Mouse (Mus musculus): ENCODE data around the gene Pde1c. TPM values are rescaled to one million over a fixed set of nuclear protein-coding genes. Genes with fewer than 3 reads are reported as not detected.
A peak's percentile ranks its signal among the peaks of the same experiment; 100 is the strongest.
"Not testable (repeated sequence)": the region's sequence is repeated elsewhere in the genome, so short reads cannot be mapped to it uniquely, and the experiment has no call there.

Gene Pde1c
- 2.7 and 4.8 TPM in 2 replicates for polyA plus RNA-seq (2014; fragmentation: Nextera tagmentation; extraction: Ambion mirVana)

DNA sequence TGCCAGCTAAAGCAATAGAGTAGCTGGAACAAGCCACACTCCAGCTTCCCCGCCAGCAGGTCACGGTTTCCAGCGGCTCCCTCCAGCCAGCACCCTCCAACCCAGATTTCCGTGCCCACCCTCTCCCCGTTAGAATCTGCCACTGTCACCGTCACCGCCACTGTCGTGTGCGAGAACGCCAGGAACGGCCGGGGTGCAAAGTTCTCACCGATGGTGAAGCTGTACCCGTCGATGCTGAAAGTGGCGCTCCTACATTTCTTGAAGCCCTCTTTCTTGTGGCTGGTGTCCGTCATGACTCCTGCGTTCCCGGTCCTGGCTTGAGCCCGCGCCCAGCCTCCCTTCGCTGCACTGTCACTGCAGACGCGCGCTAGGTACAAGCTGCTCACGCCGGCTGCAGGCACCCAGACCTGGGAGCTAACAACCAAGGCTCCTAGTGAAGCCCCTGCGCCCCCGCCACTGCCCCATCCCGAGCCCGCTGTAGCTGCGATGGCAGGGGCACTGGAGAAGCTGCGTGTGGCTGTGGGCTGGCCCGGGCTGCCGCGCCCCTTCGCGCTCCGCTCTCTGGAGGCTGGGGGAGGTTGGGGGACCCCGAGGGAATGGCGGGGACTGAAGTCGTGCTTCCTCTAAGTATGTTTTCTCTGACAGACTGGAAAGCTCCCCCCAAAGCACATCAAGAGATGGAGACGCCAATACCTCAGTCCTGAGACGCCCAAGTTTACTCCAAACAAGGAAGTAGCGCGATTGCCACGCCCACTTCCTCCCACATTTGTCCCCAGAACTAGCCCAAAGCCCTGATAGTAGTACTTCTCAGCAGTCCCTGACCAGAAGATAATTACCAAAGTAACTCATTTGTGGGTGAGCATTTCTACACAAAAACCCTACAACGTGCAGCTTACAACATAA is at the start of gene Pde1c:
Gene Pde1c, minus strand, starts transcription at position 634 of the 903 bp plus-strand sequence.
- H3K4me1 ChIP-seq (ENCODE audit: control insufficient read depth, insufficient read depth, low read length), result no peaks in the 10 kb centered on the region
- no peaks in the 10 kb centered on the region for H3K36me3 ChIP-seq (replicated peaks; ENCODE audit: control insufficient read depth, insufficient read depth, low read depth, low read length)
- under 1% methylated on average over 46 of the region's 48 CpGs for WGBS
- DNase-seq (ENCODE audit: low spot score) (peak; percentile 72), ATAC-seq (replicated peaks; ENCODE audit: insufficient number of reproducible peaks, low FRiP score, low TSS enrichment, low read depth) (peak; percentile 91)
- no peaks in the 10 kb centered on the region for H3K27me3 ChIP-seq (ENCODE audit: control insufficient read depth, insufficient read depth, low read length)
- H3K9me3 ChIP-seq (replicated peaks; ENCODE audit: control insufficient read depth, low read length), result no peaks in the 10 kb centered on the region
- H3K9ac ChIP-seq (replicated peaks; ENCODE audit: low read length), result peak within 1 kb of the TSS; percentile 63
- H3K4me3 ChIP-seq (ENCODE audit: low read depth, low read length), result peak within 1 kb of the TSS; percentile 48
- H3K27ac ChIP-seq (replicated peaks; ENCODE audit: low read depth, low read length), result no peak within 1 kb of the TSS
- H3K4me2 ChIP-seq (ENCODE audit: low read depth, low read length), result peak within 1 kb of the TSS; percentile 61

DNA sequence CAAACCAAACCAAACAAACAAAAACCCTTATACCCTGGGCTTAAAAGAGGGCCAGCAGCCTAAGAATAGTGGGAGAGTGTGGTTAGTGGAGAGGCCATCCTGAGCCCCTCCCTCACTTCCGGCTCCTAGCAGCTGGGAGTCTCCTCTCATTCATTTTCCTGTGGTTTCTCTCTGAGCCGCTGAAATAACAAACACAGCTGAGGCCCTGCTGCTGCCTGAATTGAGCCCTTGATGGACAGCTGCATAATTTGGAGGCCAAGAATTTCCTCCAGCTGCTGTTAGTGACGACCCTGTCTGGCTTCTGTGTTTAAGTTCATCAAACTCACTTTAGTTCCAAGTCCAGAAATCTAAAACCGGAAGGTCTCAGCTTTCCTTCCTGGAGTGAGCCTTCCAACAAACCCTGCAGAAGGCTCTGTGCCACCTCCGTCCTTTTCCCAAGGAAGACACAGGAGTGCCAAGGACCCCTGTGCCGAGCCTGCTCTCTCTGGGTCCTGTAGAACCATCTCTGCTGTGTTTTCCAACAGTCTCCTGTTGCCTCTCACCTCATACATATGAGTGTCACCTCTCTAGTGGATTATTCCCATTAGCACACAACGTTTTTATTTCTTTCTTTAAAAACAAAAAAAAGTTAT is 48.2 kb upstream of the Pde1c start:
- H3K36me3 ChIP-seq (replicated peaks; ENCODE audit: control insufficient read depth, insufficient read depth, low read depth, low read length), result no peaks in the 10 kb centered on the region
- no peak overlapping the region for H3K4me3 ChIP-seq (ENCODE audit: low read depth, low read length)
- peak; percentile 84 for DNase-seq (ENCODE audit: low spot score)
- H3K27ac ChIP-seq (replicated peaks; ENCODE audit: low read depth, low read length), result peak overlapping the region; percentile 47
- H3K4me1 ChIP-seq (ENCODE audit: control insufficient read depth, insufficient read depth, low read length), result peaks cover 2% of the 10 kb centered on the region; the same call in 1 of the 2 replicates
- 11% methylated on average over 7 of the region's 7 CpGs for WGBS
- H3K9ac ChIP-seq (replicated peaks; ENCODE audit: low read length), result no peak overlapping the region
- no peaks in the 10 kb centered on the region for H3K27me3 ChIP-seq (ENCODE audit: control insufficient read depth, insufficient read depth, low read length)
- H3K4me2 ChIP-seq (ENCODE audit: low read depth, low read length), result peak overlapping the region; percentile 7; the same call in 1 of the 2 replicates
- H3K9me3 ChIP-seq (replicated peaks; ENCODE audit: control insufficient read depth, low read length), result no peaks in the 10 kb centered on the region
- peak; percentile 92 for ATAC-seq (replicated peaks; ENCODE audit: insufficient number of reproducible peaks, low FRiP score, low TSS enrichment, low read depth)

DNA sequence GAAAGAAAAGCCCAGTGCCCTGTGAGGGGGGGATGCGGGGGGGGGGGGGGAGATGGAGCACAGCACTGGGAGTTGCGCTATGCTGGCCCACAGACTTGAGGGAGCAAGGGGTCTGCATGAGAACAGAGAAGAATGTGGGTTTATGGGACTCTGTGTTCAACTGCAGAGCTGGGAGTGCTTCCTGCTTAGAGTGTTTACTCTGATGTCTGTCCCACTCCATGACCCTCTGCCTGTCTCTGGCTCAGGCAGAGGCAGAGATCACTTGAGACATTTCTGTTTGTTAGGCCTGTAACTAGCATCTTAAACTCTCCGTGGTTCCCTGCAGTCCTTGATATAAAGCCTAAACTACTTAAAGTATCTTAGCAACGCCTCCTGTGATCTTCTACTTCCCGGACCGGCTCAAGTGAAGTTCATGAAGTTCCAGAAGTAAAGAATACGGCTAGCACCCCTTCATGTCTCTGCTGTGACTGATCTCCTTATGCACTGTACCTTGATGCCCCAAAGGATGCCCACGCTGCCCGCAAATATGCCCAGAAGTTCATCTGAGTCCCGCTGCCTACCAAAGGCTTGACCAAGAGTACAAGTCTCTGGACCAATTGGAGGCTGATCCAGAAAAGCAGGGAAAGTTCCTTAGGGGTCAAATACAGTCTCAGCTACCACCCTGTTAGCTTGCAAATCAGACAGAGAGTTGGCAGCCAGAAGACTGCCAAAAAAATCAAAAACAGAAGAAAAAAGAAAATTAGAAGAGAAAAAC is 47.5 kb upstream of the Pde1c start:
- Histone ChIP-seq H3K27ac (replicated peaks; ENCODE audit: low read depth, low read length) (peak overlapping the region; percentile 47; the same call in 1 of the 2 replicates), H3K9ac (replicated peaks; ENCODE audit: low read length) (no peak overlapping the region), H3K4me1 (ENCODE audit: control insufficient read depth, insufficient read depth, low read length) (peaks cover 2% of the 10 kb centered on the region; the same call in 1 of the 2 replicates), H3K4me2 (ENCODE audit: low read depth, low read length) (no peak overlapping the region; the same call in 1 of the 2 replicates), H3K27me3 (ENCODE audit: control insufficient read depth, insufficient read depth, low read length) (no peaks in the 10 kb centered on the region), H3K36me3 (replicated peaks; ENCODE audit: control insufficient read depth, insufficient read depth, low read depth, low read length) (no peaks in the 10 kb centered on the region), H3K9me3 (replicated peaks; ENCODE audit: control insufficient read depth, low read length) (no peaks in the 10 kb centered on the region), H3K4me3 (ENCODE audit: low read depth, low read length) (no peak overlapping the region)
- DNase-seq (ENCODE audit: low spot score), result no peak
- 59% methylated on average over 8 of the region's 10 CpGs for WGBS
- peak; percentile 22; the same call in 1 of the 2 replicates for ATAC-seq (replicated peaks; ENCODE audit: insufficient number of reproducible peaks, low FRiP score, low TSS enrichment, low read depth)

DNA sequence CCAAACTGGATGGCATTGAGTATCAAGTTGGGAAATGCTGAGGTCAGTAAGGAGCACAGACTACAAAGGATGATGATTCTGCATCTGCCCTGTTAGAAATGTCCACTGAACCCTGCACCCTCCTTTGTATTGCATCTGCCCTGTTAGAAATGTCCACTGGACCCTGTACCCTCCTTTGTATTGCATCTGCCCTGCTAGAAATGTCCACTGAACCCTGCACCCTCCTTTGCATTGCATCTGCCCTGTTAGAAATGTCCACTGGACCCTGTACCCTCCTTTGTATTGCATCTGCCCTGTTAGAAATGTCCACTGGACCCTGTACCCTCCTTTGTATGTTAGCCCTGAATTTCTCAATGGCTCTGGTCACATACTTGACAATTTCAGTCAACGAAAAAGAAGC is 40.6 kb upstream of the Pde1c start:
- not testable (repeated sequence) for H3K9me3 ChIP-seq (replicated peaks; ENCODE audit: control insufficient read depth, low read length); H3K27me3 ChIP-seq (ENCODE audit: control insufficient read depth, insufficient read depth, low read length); H3K27ac ChIP-seq (replicated peaks; ENCODE audit: low read depth, low read length); H3K9ac ChIP-seq (replicated peaks; ENCODE audit: low read length); H3K36me3 ChIP-seq (replicated peaks; ENCODE audit: control insufficient read depth, insufficient read depth, low read depth, low read length); H3K4me1 ChIP-seq (ENCODE audit: control insufficient read depth, insufficient read depth, low read length); H3K4me2 ChIP-seq (ENCODE audit: low read depth, low read length); DNase-seq (ENCODE audit: low spot score); ATAC-seq (replicated peaks; ENCODE audit: insufficient number of reproducible peaks, low FRiP score, low TSS enrichment, low read depth); H3K4me3 ChIP-seq (ENCODE audit: low read depth, low read length)
- WGBS, result 68% methylated on average over 1 of the region's 1 CpGs

DNA sequence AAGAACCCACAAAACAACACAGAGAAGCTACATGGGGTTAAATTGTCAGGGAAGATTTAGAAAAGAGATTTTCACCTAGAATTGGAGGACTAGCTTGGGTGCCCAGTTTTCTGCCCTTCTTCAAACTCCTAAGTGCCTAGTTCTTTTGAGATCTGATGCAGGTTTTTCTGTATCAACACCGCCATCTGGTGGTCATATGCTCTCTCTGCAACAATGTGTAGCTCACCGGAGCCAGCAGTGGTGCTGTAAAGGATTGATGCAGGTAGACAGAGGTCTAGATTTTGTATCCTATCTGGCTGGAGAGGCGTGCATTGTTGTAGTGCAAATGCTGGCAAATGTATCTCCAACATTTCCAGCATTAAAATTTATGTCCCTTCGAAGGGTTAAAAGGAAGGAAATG is 39.4 kb upstream of the Pde1c start:
- ATAC-seq (replicated peaks; ENCODE audit: insufficient number of reproducible peaks, low FRiP score, low TSS enrichment, low read depth) (no peak), DNase-seq (ENCODE audit: low spot score) (peak; percentile 83)
- Histone ChIP-seq H3K36me3 (replicated peaks; ENCODE audit: control insufficient read depth, insufficient read depth, low read depth, low read length) (no peaks in the 10 kb centered on the region), H3K27ac (replicated peaks; ENCODE audit: low read depth, low read length) (no peak overlapping the region), H3K4me3 (ENCODE audit: low read depth, low read length) (no peak overlapping the region), H3K9ac (replicated peaks; ENCODE audit: low read length) (no peak overlapping the region), H3K9me3 (replicated peaks; ENCODE audit: control insufficient read depth, low read length) (no peaks in the 10 kb centered on the region), H3K4me2 (ENCODE audit: low read depth, low read length) (no peak overlapping the region), H3K4me1 (ENCODE audit: control insufficient read depth, insufficient read depth, low read length) (no peaks in the 10 kb centered on the region), H3K27me3 (ENCODE audit: control insufficient read depth, insufficient read depth, low read length) (no peaks in the 10 kb centered on the region)
- WGBS, result 4% methylated on average over 4 of the region's 4 CpGs

DNA sequence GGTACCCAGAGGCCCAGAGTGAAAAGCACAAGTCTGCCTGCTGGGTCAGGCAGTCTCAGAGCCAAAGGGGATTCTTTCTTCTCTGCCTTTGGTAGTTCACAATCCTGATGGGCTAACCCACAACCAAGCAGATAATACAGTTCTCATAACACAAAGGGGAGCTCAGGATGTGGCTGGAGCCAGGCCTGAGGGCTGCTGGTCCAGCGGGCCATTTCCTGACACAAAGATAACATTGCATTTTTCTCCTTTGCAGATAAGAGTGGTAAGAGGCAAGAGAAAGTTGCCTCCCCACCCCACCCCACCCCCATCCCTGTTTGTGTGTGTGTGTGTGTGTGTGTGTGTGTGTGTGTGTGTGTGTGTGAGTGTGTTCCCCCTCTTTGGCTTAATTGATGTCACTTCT is 10.7 kb upstream of the Pde1c start:
- no peak for ATAC-seq (replicated peaks; ENCODE audit: insufficient number of reproducible peaks, low FRiP score, low TSS enrichment, low read depth)
- 37% methylated on average over 1 of the region's 1 CpGs for WGBS
- H3K36me3 ChIP-seq (replicated peaks; ENCODE audit: control insufficient read depth, insufficient read depth, low read depth, low read length), result no peaks in the 10 kb centered on the region
- no peak overlapping the region for H3K4me2 ChIP-seq (ENCODE audit: low read depth, low read length)
- no peak overlapping the region for H3K27ac ChIP-seq (replicated peaks; ENCODE audit: low read depth, low read length)
- no peaks in the 10 kb centered on the region for H3K9me3 ChIP-seq (replicated peaks; ENCODE audit: control insufficient read depth, low read length)
- H3K4me1 ChIP-seq (ENCODE audit: control insufficient read depth, insufficient read depth, low read length), result no peaks in the 10 kb centered on the region
- H3K27me3 ChIP-seq (ENCODE audit: control insufficient read depth, insufficient read depth, low read length), result no peaks in the 10 kb centered on the region
- no peak overlapping the region for H3K9ac ChIP-seq (replicated peaks; ENCODE audit: low read length)
- DNase-seq (ENCODE audit: low spot score), result no peak
- no peak overlapping the region for H3K4me3 ChIP-seq (ENCODE audit: low read depth, low read length)

DNA sequence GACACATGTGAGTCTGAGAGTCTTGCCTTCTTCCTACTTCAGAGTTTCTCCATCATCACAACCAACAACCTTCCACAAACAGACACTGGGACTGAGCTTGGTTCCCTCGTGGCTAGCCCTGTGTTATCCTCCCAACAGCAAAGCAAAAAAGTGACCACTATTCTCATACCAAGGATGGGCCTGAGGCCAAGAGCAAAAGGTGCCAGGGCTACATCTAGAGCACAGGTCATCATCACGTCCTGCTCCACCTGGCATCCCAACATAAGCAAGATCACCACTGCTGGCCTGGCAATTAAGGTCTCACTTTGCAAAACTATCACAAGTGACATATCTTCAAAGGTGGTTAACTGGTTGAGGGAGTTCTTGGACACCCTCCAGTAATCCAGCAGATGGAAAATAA is 8.0 kb downstream of the Pde1c start:
- Histone ChIP-seq H3K9me3 (replicated peaks; ENCODE audit: control insufficient read depth, low read length) (no peaks in the 10 kb centered on the region), H3K4me1 (ENCODE audit: control insufficient read depth, insufficient read depth, low read length) (no peaks in the 10 kb centered on the region), H3K4me3 (ENCODE audit: low read depth, low read length) (no peak overlapping the region), H3K4me2 (ENCODE audit: low read depth, low read length) (no peak overlapping the region), H3K27ac (replicated peaks; ENCODE audit: low read depth, low read length) (no peak overlapping the region), H3K9ac (replicated peaks; ENCODE audit: low read length) (no peak overlapping the region), H3K27me3 (ENCODE audit: control insufficient read depth, insufficient read depth, low read length) (no peaks in the 10 kb centered on the region), H3K36me3 (replicated peaks; ENCODE audit: control insufficient read depth, insufficient read depth, low read depth, low read length) (no peaks in the 10 kb centered on the region)
- 72% methylated on average over 2 of the region's 2 CpGs for WGBS
- no peak for ATAC-seq (replicated peaks; ENCODE audit: insufficient number of reproducible peaks, low FRiP score, low TSS enrichment, low read depth)
- DNase-seq (ENCODE audit: low spot score), result no peak

Measured in embryonic facial prominence, embryonic 11.5 days (tissue).